ENCODE assay signal across 23 mouse cellular contexts in the genomic region with DNA sequence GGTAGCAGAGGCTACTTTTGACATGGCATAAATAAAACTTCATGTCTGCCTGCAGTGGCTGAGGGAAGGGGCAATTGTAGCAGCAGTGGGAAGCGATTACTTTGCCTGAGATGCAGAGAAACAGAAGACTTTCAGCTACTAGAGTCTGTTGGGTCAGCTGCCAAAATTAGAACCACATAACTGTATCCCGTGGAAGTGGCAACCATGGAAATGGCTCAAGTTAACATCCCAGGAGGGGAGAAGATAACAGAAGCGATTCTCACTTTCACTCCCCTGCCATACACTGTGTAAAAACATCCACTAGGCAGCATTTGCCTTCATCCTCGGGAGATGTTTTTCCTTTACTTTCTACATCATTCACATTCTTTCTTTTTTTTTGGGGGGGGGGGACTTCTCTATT.
DNase-seq lines count a peak whose midpoint lies in the region; ATAC-seq lines count a peak whose summit lies in the region.
"Had no signal": no experiment of that assay in that cellular context is flagged by ENCODE, and none has a peak within 500 bp of the region (broad histone marks: within the 10 kb centered on the region; RNA-seq: fewer than 3 reads in every experiment).

No protein-coding gene starts in this region.

- peak; percentile 22 for DNase-seq in embryonic facial prominence, embryonic 14.5 days (ENCODE audit: low spot score)
- DNase-seq in embryonic facial prominence, embryonic 10.5 days (ENCODE audit: low spot score), result no peak
- DNase-seq in heart, embryonic 10.5 days (ENCODE audit: low spot score), result peak; percentile 74
- DNase-seq in heart, adult 18-20 months, result no peak
- no peak for DNase-seq in heart, postnatal 36 days
- DNase-seq: adrenal gland, adult 8-10 months; adrenal gland, postnatal 14 days; adrenal gland, postnatal 36 days; B cell, adult 2 months; cerebellum, adult 11-12 months; cerebellum, adult 2 months; cerebellum, adult 9-10 months; cerebellum, postnatal 25 days; forebrain, postnatal 0 days had no signal

- H3K4me1 ChIP-seq in embryonic facial prominence, embryonic 14.5 days (ENCODE audit: control insufficient read depth, insufficient read depth, low read length), result no peaks in the 10 kb centered on the region
- no peaks in the 10 kb centered on the region for H3K4me1 ChIP-seq in embryonic facial prominence, embryonic 10.5 days
- H3K4me1 ChIP-seq in heart, embryonic 10.5 days, result no peaks in the 10 kb centered on the region
- no peaks in the 10 kb centered on the region for H3K4me1 ChIP-seq in heart, embryonic 15.5 days (replicated peaks)
- H3K4me1 ChIP-seq: embryonic facial prominence, embryonic 13.5 days; forebrain, embryonic 13.5 days; forebrain, embryonic 15.5 days had no signal

- H3K27ac ChIP-seq in embryonic facial prominence, embryonic 14.5 days (replicated peaks; ENCODE audit: low read depth, low read length), result no peak overlapping the region
- no peak overlapping the region for H3K27ac ChIP-seq in embryonic facial prominence, embryonic 10.5 days (replicated peaks)
- H3K27ac ChIP-seq in heart, embryonic 10.5 days, result no peak overlapping the region
- H3K27ac ChIP-seq in heart, embryonic 15.5 days, result no peak overlapping the region
- H3K27ac ChIP-seq: embryonic facial prominence, embryonic 13.5 days; forebrain, embryonic 13.5 days; forebrain, embryonic 15.5 days had no signal

- 50% methylated on average over 4 of the region's 4 CpGs for WGBS in embryonic facial prominence, embryonic 14.5 days
- 72% methylated on average over 4 of the region's 4 CpGs for WGBS in embryonic facial prominence, embryonic 10.5 days
- WGBS in heart, embryonic 10.5 days, result 41% methylated on average over 4 of the region's 4 CpGs
- WGBS in heart, embryonic 15.5 days, result 35% methylated on average over 4 of the region's 4 CpGs

- no peak overlapping the region for H3K4me2 ChIP-seq in embryonic facial prominence, embryonic 14.5 days (ENCODE audit: low read depth, low read length)
- no peak overlapping the region for H3K4me2 ChIP-seq in heart, embryonic 15.5 days
- H3K4me2 ChIP-seq: embryonic facial prominence, embryonic 13.5 days; forebrain, embryonic 13.5 days; forebrain, embryonic 15.5 days had no signal

- no peak overlapping the region for H3K4me3 ChIP-seq in embryonic facial prominence, embryonic 14.5 days (ENCODE audit: low read depth, low read length)
- H3K4me3 ChIP-seq in embryonic facial prominence, embryonic 10.5 days, result no peak overlapping the region
- H3K4me3 ChIP-seq in heart, embryonic 10.5 days, result no peak overlapping the region
- H3K4me3 ChIP-seq in heart, embryonic 15.5 days, result no peak overlapping the region
- H3K4me3 ChIP-seq: embryonic facial prominence, embryonic 13.5 days; forebrain, embryonic 13.5 days; forebrain, embryonic 15.5 days had no signal

- intact Hi-C loops in heart, postnatal 36 days (cut with DNase I), result no loop called here

- ATAC-seq in embryonic facial prominence, embryonic 14.5 days (ENCODE audit: low read depth), result no peak
- peak; percentile 43; the same call in 1 of the 2 replicates for ATAC-seq in heart, embryonic 15.5 days (replicated peaks; ENCODE audit: insufficient number of reproducible peaks, insufficient read depth, low FRiP score, low read depth)
- ATAC-seq: activated CD4-positive, CD25-positive, alpha-beta regulatory T cell, adult 4 months; CD4-positive, CD25-positive, alpha-beta regulatory T cell, adult 4 months; forebrain, embryonic 13.5 days; forebrain, embryonic 15.5 days; forebrain, postnatal 0 days; Patski had no signal

- H3K9me3 ChIP-seq in embryonic facial prominence, embryonic 14.5 days (ENCODE audit: control insufficient read depth, low read length), result peaks cover 4% of the 10 kb centered on the region; the same call in 1 of the 2 replicates
- H3K9me3 ChIP-seq in embryonic facial prominence, embryonic 10.5 days, result peaks cover 6% of the 10 kb centered on the region; the same call in 1 of the 2 replicates
- peaks cover 5% of the 10 kb centered on the region; the same call in 1 of the 2 replicates for H3K9me3 ChIP-seq in heart, embryonic 10.5 days
- H3K9me3 ChIP-seq in heart, embryonic 15.5 days (replicated peaks), result no peaks in the 10 kb centered on the region; the same call in 1 of the 2 replicates
- H3K9me3 ChIP-seq: embryonic facial prominence, embryonic 13.5 days; forebrain, embryonic 13.5 days; forebrain, embryonic 15.5 days had no signal

- H3K27me3 ChIP-seq in embryonic facial prominence, embryonic 14.5 days (replicated peaks; ENCODE audit: control insufficient read depth, insufficient read depth, low read length), result no peaks in the 10 kb centered on the region
- no peaks in the 10 kb centered on the region for H3K27me3 ChIP-seq in embryonic facial prominence, embryonic 10.5 days (replicated peaks; ENCODE audit: low read depth, poor library complexity, severe bottlenecking)
- no peaks in the 10 kb centered on the region for H3K27me3 ChIP-seq in heart, embryonic 10.5 days (ENCODE audit: insufficient read depth, poor library complexity, severe bottlenecking)
- H3K27me3 ChIP-seq in heart, embryonic 15.5 days, result no peaks in the 10 kb centered on the region
- H3K27me3 ChIP-seq: CH12.LX; embryonic facial prominence, embryonic 13.5 days; forebrain, embryonic 13.5 days; forebrain, embryonic 15.5 days; Patski had no signal

- H3K36me3 ChIP-seq in embryonic facial prominence, embryonic 14.5 days (ENCODE audit: control insufficient read depth, insufficient read depth, low read length), result no peaks in the 10 kb centered on the region
- H3K36me3 ChIP-seq in embryonic facial prominence, embryonic 10.5 days (replicated peaks), result no peaks in the 10 kb centered on the region
- no peaks in the 10 kb centered on the region for H3K36me3 ChIP-seq in heart, embryonic 10.5 days
- no peaks in the 10 kb centered on the region for H3K36me3 ChIP-seq in heart, embryonic 15.5 days
- H3K36me3 ChIP-seq: embryonic facial prominence, embryonic 13.5 days; forebrain, embryonic 15.5 days; G1E had no signal

- H3K9ac ChIP-seq in embryonic facial prominence, embryonic 14.5 days (ENCODE audit: low read depth, low read length), result no peak overlapping the region
- H3K9ac ChIP-seq in heart, embryonic 15.5 days, result no peak overlapping the region
- H3K9ac ChIP-seq: embryonic facial prominence, embryonic 13.5 days; forebrain, embryonic 13.5 days; forebrain, embryonic 15.5 days; forebrain, postnatal 0 days had no signal

Comparison
In these comparisons a context has a peak if more than half of its experiments do, and no peak if none do; other contexts are left out.
1. DNase-seq: peak in embryonic facial prominence, embryonic 14.5 days (single experiment) and heart, embryonic 10.5 days (single experiment); none in embryonic facial prominence, embryonic 10.5 days (single experiment), heart, adult 18-20 months (0 of 2) and heart, postnatal 36 days (0 of 2).